Mouse (Mus musculus) forebrain, embryonic 13.5 days (tissue): ENCODE data around the gene Svip. TPM values are rescaled to one million over a fixed set of nuclear protein-coding genes. Genes with fewer than 3 reads are reported as not detected.
A peak's percentile ranks its signal among the peaks of the same experiment; 100 is the strongest.

ENCODE experiments used
- ATAC-seq: fragments of 200-750 bp; cut with Nextera tagmentation; 2 replicates; pipeline ENCODE4 v1.8.0; 2017
- H3K27ac ChIP-seq: fragments of 300-500 bp; sonication (generic); 2 replicates; pipeline ENCODE4 v1.5.1; 2015; ENCODE audit warnings: inconsistent platforms, mild to moderate bottlenecking, moderate library complexity
- H3K27me3 ChIP-seq: fragments of 300-500 bp; sonication (generic); 2 replicates; pipeline ENCODE4 v1.6.1; 2015; ENCODE audit warnings: mild to moderate bottlenecking, inconsistent platforms
- H3K36me3 ChIP-seq: fragments of 300-500 bp; sonication (generic); 2 replicates; pipeline ENCODE4 v1.6.1; 2015; ENCODE audit warnings: mild to moderate bottlenecking, inconsistent platforms; ENCODE audit not compliant: poor library complexity, severe bottlenecking
- H3K4me1 ChIP-seq: fragments of 300-500 bp; sonication (generic); 2 replicates; pipeline ENCODE4 v1.6.1; 2015; ENCODE audit warnings: inconsistent platforms
- H3K4me2 ChIP-seq: fragments of 300-500 bp; sonication (generic); 2 replicates; pipeline ENCODE4 v1.6.1; 2015; ENCODE audit warnings: inconsistent platforms, mild to moderate bottlenecking, moderate library complexity
- H3K4me3 ChIP-seq: fragments of 300-500 bp; sonication (generic); 2 replicates; pipeline ENCODE4 v1.5.1; 2015; ENCODE audit warnings: mild to moderate bottlenecking, inconsistent platforms
- H3K9ac ChIP-seq: fragments of 300-500 bp; sonication (generic); 2 replicates; pipeline ENCODE4 v1.6.1; 2015; ENCODE audit warnings: mild to moderate bottlenecking, inconsistent platforms
- H3K9me3 ChIP-seq: fragments of 300-500 bp; sonication (generic); replicated peaks from 2 replicates; pipeline ENCODE4 v1.6.1; 2016; ENCODE audit warnings: inconsistent platforms
- WGBS: fragments of 180-500 bp; shearing (Covaris S2); methylation state at CpG from one replicate; pipeline ENCODE4 v1.1.7; 2015; 5-methylcytosine and 5-hydroxymethylcytosine counted together
- polyA plus RNA-seq: library from polyadenylated mRNA; unstranded; fragments of >200 nt; fragmentation: Nextera tagmentation; extraction: Ambion mirVana; gene quantifications from 2 replicates; pipeline ENCODE4 v1.2.1, GENCODE M21; 2015

Svip gene
- polyA plus RNA-seq, 1 experiment from 2014 or later, result 22.0 TPM

GRCm38 (mm10) chr7:51957766-51958165 is 48.1 kb downstream of the Svip start:
- Histone ChIP-seq H3K4me2 (no peak overlapping the region), H3K4me3 (no peak overlapping the region), H3K9me3 (no peaks in the 10 kb centered on the region), H3K4me1 (peaks cover 33% of the 10 kb centered on the region), H3K27ac (no peak overlapping the region), H3K9ac (no peak overlapping the region), H3K36me3 (no peaks in the 10 kb centered on the region), H3K27me3 (no peaks in the 10 kb centered on the region)
- no peak for ATAC-seq

GRCm38 (mm10) chr7:51955424-51956041 is 50.3 kb downstream of the Svip start:
- H3K9ac ChIP-seq, result no peak overlapping the region

More at GRCm38 (mm10) chr7:51955424-51956041, 50.3 kb downstream of the Svip start:
- Histone ChIP-seq H3K4me1 (peaks cover 16% of the 10 kb centered on the region; the same call in 1 of the 2 replicates), H3K4me2 (no peak overlapping the region), H3K9me3 (no peaks in the 10 kb centered on the region), H3K27ac (peak overlapping the region; percentile 4), H3K36me3 (no peaks in the 10 kb centered on the region), H3K27me3 (no peaks in the 10 kb centered on the region), H3K4me3 (no peak overlapping the region)
- peak; percentile 76 for ATAC-seq
- 38% methylated on average over 9 of the region's 9 CpGs for WGBS

Other genes starting within 250 kb of the Svip start
- gene Gas2, start 144.0 kb downstream of the Svip start, polyA plus RNA-seq, result 22.8 and 25.0 TPM in 2 replicates
- 3.6 and 5.2 TPM in 2 replicates for gene Fancf, start 143.8 kb downstream of the Svip start, polyA plus RNA-seq
- not detected in 2 replicates for gene 1700015G11Rik, start 9.7 kb upstream of the Svip start, polyA plus RNA-seq